In genomic region chr3:27725752-27726151, GRCm38 (mm10) we compare ENCODE assay signal across 20 mouse cellular contexts. TPM values are rescaled to one million over a fixed set of nuclear protein-coding genes. Genes with fewer than 3 reads are reported as not detected.
DNase-seq lines count a peak whose midpoint lies in the region; ATAC-seq and TF ChIP-seq lines count a peak whose summit lies in the region.
"Had no signal": no experiment of that assay in that cellular context is flagged by ENCODE, and none has a peak within 500 bp of the region (broad histone marks: within the 10 kb centered on the region; RNA-seq: fewer than 3 reads in every experiment).

No protein-coding gene starts in this region.

- H3K9me3 ChIP-seq in lung, postnatal 0 days (ENCODE audit: low read length), result no peaks in the 10 kb centered on the region
- no peaks in the 10 kb centered on the region for H3K9me3 ChIP-seq in heart, postnatal 0 days (replicated peaks; ENCODE audit: control insufficient read depth, low read length)
- H3K9me3 ChIP-seq: embryonic facial prominence, embryonic 12.5 days; hindbrain, embryonic 12.5 days; liver, embryonic 13.5 days; midbrain, embryonic 10.5 days had no signal

- no peaks in the 10 kb centered on the region for H3K36me3 ChIP-seq in lung, postnatal 0 days (ENCODE audit: insufficient read depth, low read length)
- H3K36me3 ChIP-seq in heart, postnatal 0 days (replicated peaks; ENCODE audit: control insufficient read depth, insufficient read depth, low read length), result no peaks in the 10 kb centered on the region
- H3K36me3 ChIP-seq: embryonic facial prominence, embryonic 12.5 days; hindbrain, embryonic 12.5 days; liver, embryonic 13.5 days; midbrain, embryonic 10.5 days had no signal

- peak; percentile 61 for DNase-seq in lung, postnatal 0 days (ENCODE audit: low spot score)
- DNase-seq in lung, postnatal 25 days (ENCODE audit: low spot score), result no peak
- peak; percentile 58 for DNase-seq in heart, postnatal 0 days (ENCODE audit: low spot score)
- DNase-seq in kidney, adult 9 months, result peak; percentile 62
- peak; percentile 37 to 57 for DNase-seq in kidney, postnatal 4 days
- DNase-seq in yolk sac, embryonic 10.5 days (ENCODE audit: low spot score), result no peak
- no peak for DNase-seq in gastrocnemius, adult 18-20 months (ENCODE audit: low spot score)
- DNase-seq: adrenal gland, postnatal 25 days; cerebellum, adult 8-10 months; forebrain, postnatal 0 days; gastrocnemius, postnatal 14 days; liver, embryonic 13.5 days; lung, postnatal 4 days; spleen, adult 18-20 months had no signal

- no peaks in the 10 kb centered on the region; the same call in 1 of the 2 replicates for H3K4me1 ChIP-seq in lung, postnatal 0 days (ENCODE audit: insufficient read depth, low read depth, low read length)
- peaks cover 18% of the 10 kb centered on the region; the same call in 1 of the 2 replicates for H3K4me1 ChIP-seq in heart, postnatal 0 days (ENCODE audit: control insufficient read depth, insufficient read depth)
- H3K4me1 ChIP-seq: hindbrain, embryonic 12.5 days had no signal

- peak; percentile 55 for ATAC-seq in lung, postnatal 0 days
- peak; percentile 75; the same call in 1 of the 2 replicates for ATAC-seq in heart, postnatal 0 days (ENCODE audit: insufficient read depth, low read depth)
- ATAC-seq: activated CD4-positive, CD25-positive, alpha-beta regulatory T cell, adult 4 months; forebrain, postnatal 0 days; inflammation-experienced regulatory T-cells, adult 6 months; Patski had no signal

- H3K27me3 ChIP-seq in lung, postnatal 0 days (replicated peaks; ENCODE audit: insufficient read depth, low read length), result no peaks in the 10 kb centered on the region
- no peaks in the 10 kb centered on the region for H3K27me3 ChIP-seq in heart, postnatal 0 days (ENCODE audit: control insufficient read depth, insufficient read depth, low read length)
- H3K27me3 ChIP-seq: embryonic facial prominence, embryonic 12.5 days; hindbrain, embryonic 12.5 days; liver, embryonic 13.5 days; Patski had no signal

- H3K9ac ChIP-seq in lung, postnatal 0 days (replicated peaks; ENCODE audit: low read depth), result no peak overlapping the region
- H3K9ac ChIP-seq in heart, postnatal 0 days (replicated peaks; ENCODE audit: low read depth, low read length), result no peak overlapping the region
- H3K9ac ChIP-seq: embryonic facial prominence, embryonic 12.5 days; forebrain, postnatal 0 days; hindbrain, embryonic 12.5 days; liver, embryonic 13.5 days had no signal

- no peak for TF ChIP-seq EP300 in lung, postnatal 0 days (IDR thresholded peaks at IDR 0.05)
- TF ChIP-seq EP300 in heart, postnatal 0 days (IDR thresholded peaks at IDR 0.05; ENCODE audit: low read depth), result no peak

- H3K4me2 ChIP-seq in lung, postnatal 0 days (replicated peaks; ENCODE audit: low read depth, low read length), result no peak overlapping the region
- H3K4me2 ChIP-seq in heart, postnatal 0 days (ENCODE audit: low read depth, low read length), result no peak overlapping the region
- H3K4me2 ChIP-seq: embryonic facial prominence, embryonic 12.5 days; hindbrain, embryonic 12.5 days; liver, embryonic 13.5 days had no signal

- H3K27ac ChIP-seq in lung, postnatal 0 days (ENCODE audit: low read length), result no peak overlapping the region
- peak overlapping the region; percentile 53 for H3K27ac ChIP-seq in heart, postnatal 0 days (ENCODE audit: low read depth)
- H3K27ac ChIP-seq: embryonic facial prominence, embryonic 12.5 days; hindbrain, embryonic 12.5 days; liver, embryonic 13.5 days; midbrain, embryonic 10.5 days had no signal

- 59% methylated on average over 6 of the region's 6 CpGs for WGBS in lung, postnatal 0 days
- WGBS in heart, postnatal 0 days, result 57% methylated on average over 6 of the region's 6 CpGs

- no peak overlapping the region for H3K4me3 ChIP-seq in lung, postnatal 0 days (ENCODE audit: low read depth, low read length)
- no peak overlapping the region for H3K4me3 ChIP-seq in heart, postnatal 0 days (ENCODE audit: low read depth, low read length)
- H3K4me3 ChIP-seq: embryonic facial prominence, embryonic 12.5 days; hindbrain, embryonic 12.5 days; liver, embryonic 13.5 days; midbrain, embryonic 10.5 days had no signal

- no peak for TF ChIP-seq CTCF in lung, postnatal 0 days (IDR thresholded peaks at IDR 0.05)
- TF ChIP-seq CTCF in heart, postnatal 0 days (IDR thresholded peaks at IDR 0.05; ENCODE audit: low read depth), result no peak

RNA-seq across cellular contexts. Expression of gene Fndc3b, which starts 14.6 kb away (rescaled TPM):
- 28.5 and 30.6 TPM in 2 replicates for polyA plus RNA-seq in lung, postnatal 0 days (2015; fragmentation: Nextera tagmentation; extraction: Ambion mirVana)
- total RNA-seq in heart, postnatal 0 days (2014; rRNA removed; ENCODE audit: low replicate concordance), result 44.1 and 57.1 TPM in 2 replicates
- polyA plus RNA-seq in heart, postnatal 0 days (2015; fragmentation: Nextera tagmentation; extraction: Ambion mirVana), result 13.8 and 16.4 TPM in 2 replicates
- total RNA-seq in gastrocnemius, adult 18-20 months (2021), result 10 to 100 TPM; 13.9 to 18.5 TPM

Comparison
In these comparisons a context has a peak if more than half of its experiments do, and no peak if none do; other contexts are left out.
1. DNase-seq: peak in lung, postnatal 0 days (single experiment), heart, postnatal 0 days (single experiment), kidney, adult 9 months (single experiment) and kidney, postnatal 4 days (2 of 2); none in lung, postnatal 25 days (single experiment), yolk sac, embryonic 10.5 days (single experiment) and gastrocnemius, adult 18-20 months (single experiment).